ENCODE assay signal across 8 mouse cellular contexts in the genomic region with DNA sequence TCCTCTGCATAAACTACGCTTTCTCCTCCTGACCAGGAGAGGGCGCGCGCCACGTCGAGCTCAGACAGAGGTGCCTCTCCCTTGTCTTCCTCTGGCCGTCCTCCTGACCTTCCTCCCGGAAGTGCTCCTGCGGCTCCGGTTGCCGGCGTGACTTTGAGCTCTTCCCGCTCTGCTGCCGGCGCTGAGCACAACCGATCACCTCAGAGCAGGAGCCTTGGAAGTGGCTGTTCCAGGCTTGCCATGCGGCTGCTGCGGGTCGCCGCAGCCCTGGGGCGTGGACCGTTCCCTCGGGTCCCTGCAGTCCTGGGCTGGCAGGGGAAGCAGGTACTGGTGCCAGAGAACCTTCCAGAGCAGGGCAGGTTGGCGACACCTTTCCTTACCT. TPM values are rescaled to one million over a fixed set of nuclear protein-coding genes. Genes with fewer than 3 reads are reported as not detected.
A peak's percentile ranks its signal among the peaks of the same experiment; 100 is the strongest.
DNase-seq lines count a peak whose midpoint lies in the region; ATAC-seq lines count a peak whose summit lies in the region.

A gene (plus strand): TSS at position 98 of the 382 bp plus-strand sequence.

- under 1% methylated on average over 24 of the region's 24 CpGs for WGBS in hindbrain, embryonic 14.5 days

- peaks cover 29% of the 10 kb centered on the region for H3K36me3 ChIP-seq in hindbrain, embryonic 14.5 days (replicated peaks; ENCODE audit: control insufficient read depth, insufficient read depth)

- peak within 1 kb of the TSS; percentile 21; the same call in 1 of the 2 replicates for H3K27ac ChIP-seq in hindbrain, embryonic 14.5 days

- H3K9me3 ChIP-seq in hindbrain, embryonic 14.5 days (ENCODE audit: control insufficient read depth, low read length): 0 out of 2 replicates have a peak, but pooled peaks cover 20% of the 10 kb centered on the region

- peak; percentile 94 for DNase-seq in R1 (ENCODE audit: low read depth, low spot score)
- DNase-seq in cerebellum, postnatal 25 days: peak; percentile 92 to 95
- peak; percentile 78 to 85 for DNase-seq in frontal cortex, postnatal 25 days (ENCODE audit: low spot score in 2 of 2)
- DNase-seq in hindbrain, embryonic 14.5 days (ENCODE audit: low spot score): peak; percentile 87
- peak; percentile 83 to 87 for DNase-seq in layer of hippocampus, postnatal 36 days
- peak; percentile 89 for DNase-seq in lung, postnatal 36 days
- DNase-seq in retina, postnatal 1 day: peak; percentile 93
- DNase-seq in urinary bladder, adult 18-20 months (ENCODE audit: low spot score in 2 of 2): peak; percentile 78 to 81

- peak; percentile 96 for ATAC-seq in hindbrain, embryonic 14.5 days (ENCODE audit: low FRiP score)

- peak within 1 kb of the TSS; percentile 80 for H3K4me2 ChIP-seq in hindbrain, embryonic 14.5 days (replicated peaks)

- H3K9ac ChIP-seq in hindbrain, embryonic 14.5 days: peak within 1 kb of the TSS; percentile 86

- H3K4me1 ChIP-seq in hindbrain, embryonic 14.5 days (replicated peaks; ENCODE audit: control insufficient read depth, insufficient read depth, low read length): peaks cover 8% of the 10 kb centered on the region; the same call in 1 of the 2 replicates

- no peaks in the 10 kb centered on the region for H3K27me3 ChIP-seq in hindbrain, embryonic 14.5 days (ENCODE audit: control insufficient read depth, insufficient read depth, low read length)

- H3K4me3 ChIP-seq in hindbrain, embryonic 14.5 days (replicated peaks; ENCODE audit: low read length): peak within 1 kb of the TSS; percentile 92

RNA-seq across cellular contexts. Expression of the gene that starts here (rescaled TPM):
- polyA plus RNA-seq in hindbrain, embryonic 14.5 days (2014; fragmentation: Nextera tagmentation; extraction: Ambion mirVana): 34.3 and 35.6 TPM in 2 replicates
- total RNA-seq in layer of hippocampus, postnatal 36 days (2021): 10 to 100 TPM; 47.8 to 58.4 TPM

Comparison
In these comparisons a context has a peak if more than half of its experiments do, and no peak if none do; other contexts are left out.
1. Peak in every context shown above with its lines: DNase-seq, ATAC-seq, H3K4me3 ChIP-seq and H3K27ac ChIP-seq.